Mouse (Mus musculus): ENCODE results near the gene Ctnnb1. TPM values are rescaled to one million over a fixed set of nuclear protein-coding genes. Genes with fewer than 3 reads are reported as not detected.
A peak's percentile ranks its signal among the peaks of the same experiment; 100 is the strongest.

The Ctnnb1 gene
- polyA plus RNA-seq, 1 experiment, result 396 TPM

DNA sequence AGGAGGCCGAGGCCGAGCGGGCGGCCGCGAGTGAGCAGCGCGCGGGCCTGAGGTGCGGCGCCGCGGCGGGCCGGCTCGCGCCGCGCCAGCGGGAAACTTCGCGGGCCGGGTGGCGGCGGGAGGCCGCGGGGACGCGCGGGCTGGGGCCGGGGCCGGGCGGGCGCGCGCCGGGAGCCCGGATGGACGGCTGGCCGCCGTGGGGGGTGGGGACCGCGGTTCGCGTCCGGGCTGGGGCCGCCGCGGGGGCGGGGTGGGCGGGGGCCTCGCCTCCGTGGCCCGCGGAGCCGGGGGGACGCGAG is 4.5 kb downstream of the Ctnnb1 start:
- H3K4me3 ChIP-seq (ENCODE audit: insufficient read depth, poor library complexity, severe bottlenecking), result peak overlapping the region; percentile 65
- H3ac ChIP-seq (ENCODE audit: control insufficient read depth, insufficient read length, low read depth), result peak overlapping the region; percentile 81
- peaks cover 50% of the 10 kb centered on the region for H3K79me2 ChIP-seq (ENCODE audit: control insufficient read depth, insufficient read depth)
- peaks cover 49% of the 10 kb centered on the region for H3K79me3 ChIP-seq (ENCODE audit: low read depth)
- no peaks in the 10 kb centered on the region for H3K27me3 ChIP-seq (ENCODE audit: control insufficient read depth, insufficient read depth, insufficient read length)
- TF ChIP-seq FOSL1 (IDR thresholded peaks at IDR 0.05; ENCODE audit: insufficient read depth, low read length, poor library complexity, severe bottlenecking) (no peak), CTCF (IDR thresholded peaks at IDR 0.05; ENCODE audit: control insufficient read depth, insufficient read depth, insufficient read length) (no peak), USF1 (IDR thresholded peaks at IDR 0.05; ENCODE audit: low read depth) (no peak), MAX (IDR thresholded peaks at IDR 0.05) (no peak), MYOD1 (IDR thresholded peaks at IDR 0.05; ENCODE audit: control insufficient read depth, insufficient read length, low read depth) (no peak), MYOG (IDR thresholded peaks at IDR 0.05; ENCODE audit: control insufficient read depth, extremely low read depth, insufficient read length) (no peak), CEBPB (IDR thresholded peaks at IDR 0.05; ENCODE audit: low read depth) (no peak)
- H3K36me3 ChIP-seq (ENCODE audit: control insufficient read depth, insufficient read depth), result peaks cover 13% of the 10 kb centered on the region

DNA sequence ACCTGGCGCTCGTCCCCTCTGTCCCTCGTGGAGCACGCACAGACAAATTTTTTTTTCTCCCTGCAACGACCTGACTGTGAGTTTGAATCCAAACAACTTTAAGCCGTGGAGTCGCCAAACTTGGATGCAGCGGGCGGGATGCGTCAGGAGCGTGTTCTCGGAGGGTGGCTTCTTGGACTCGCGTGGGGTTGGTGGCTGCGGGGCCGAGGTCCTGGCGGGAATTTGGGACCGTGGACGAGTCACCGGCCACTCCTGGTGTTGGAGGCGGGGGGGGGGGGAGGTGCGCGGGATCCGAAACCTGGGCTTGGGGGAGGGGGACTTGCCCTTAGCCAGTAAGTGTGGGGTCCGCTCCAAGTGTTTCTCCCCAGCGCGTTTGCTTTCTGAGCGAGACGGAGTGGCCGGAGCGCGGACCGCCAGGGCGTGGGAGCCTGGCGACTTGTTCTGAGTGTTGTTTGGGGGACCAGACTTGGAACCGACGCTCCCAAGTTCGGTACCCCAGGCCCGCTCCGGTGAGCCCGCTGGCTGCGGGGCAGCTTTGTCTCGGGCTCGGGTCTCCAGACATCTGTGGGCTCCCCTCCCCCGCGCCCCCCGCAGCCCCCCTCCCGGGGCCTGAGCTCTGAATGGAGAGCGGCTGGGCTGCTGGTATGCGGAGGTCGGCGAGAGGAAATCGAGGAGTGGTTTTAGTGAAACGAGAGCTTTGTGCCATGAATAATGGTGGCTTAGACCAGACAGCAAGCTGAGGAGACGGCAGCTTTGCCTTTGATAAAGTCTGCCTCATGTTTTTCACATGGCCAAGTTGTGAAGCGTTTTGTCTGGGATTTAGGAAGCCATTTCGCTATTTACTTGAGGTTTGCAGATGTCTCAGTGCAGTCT is 5.1 kb downstream of the Ctnnb1 start:
- Histone ChIP-seq H3K27me3 (ENCODE audit: control insufficient read depth, insufficient read depth, insufficient read length) (no peaks in the 10 kb centered on the region), H3K79me2 (ENCODE audit: control insufficient read depth, insufficient read depth) (peaks cover 56% of the 10 kb centered on the region), H3K4me3 (ENCODE audit: insufficient read depth, poor library complexity, severe bottlenecking) (peak overlapping the region; percentile 65), H3ac (ENCODE audit: control insufficient read depth, insufficient read length, low read depth) (peak overlapping the region; percentile 81), H3K36me3 (ENCODE audit: control insufficient read depth, insufficient read depth) (peaks cover 13% of the 10 kb centered on the region), H3K79me3 (ENCODE audit: low read depth) (peaks cover 55% of the 10 kb centered on the region)
- TF ChIP-seq CEBPB (IDR thresholded peaks at IDR 0.05; ENCODE audit: low read depth), result no peak
- no peak for TF ChIP-seq MYOG (IDR thresholded peaks at IDR 0.05; ENCODE audit: control insufficient read depth, extremely low read depth, insufficient read length)
- no peak for TF ChIP-seq CTCF (IDR thresholded peaks at IDR 0.05; ENCODE audit: control insufficient read depth, insufficient read depth, insufficient read length)
- no peak for TF ChIP-seq MYOD1 (IDR thresholded peaks at IDR 0.05; ENCODE audit: control insufficient read depth, insufficient read length, low read depth)
- no peak for TF ChIP-seq FOSL1 (IDR thresholded peaks at IDR 0.05; ENCODE audit: insufficient read depth, low read length, poor library complexity, severe bottlenecking)
- no peak for TF ChIP-seq MAX (IDR thresholded peaks at IDR 0.05)
- no peak for TF ChIP-seq USF1 (IDR thresholded peaks at IDR 0.05; ENCODE audit: low read depth)

DNA sequence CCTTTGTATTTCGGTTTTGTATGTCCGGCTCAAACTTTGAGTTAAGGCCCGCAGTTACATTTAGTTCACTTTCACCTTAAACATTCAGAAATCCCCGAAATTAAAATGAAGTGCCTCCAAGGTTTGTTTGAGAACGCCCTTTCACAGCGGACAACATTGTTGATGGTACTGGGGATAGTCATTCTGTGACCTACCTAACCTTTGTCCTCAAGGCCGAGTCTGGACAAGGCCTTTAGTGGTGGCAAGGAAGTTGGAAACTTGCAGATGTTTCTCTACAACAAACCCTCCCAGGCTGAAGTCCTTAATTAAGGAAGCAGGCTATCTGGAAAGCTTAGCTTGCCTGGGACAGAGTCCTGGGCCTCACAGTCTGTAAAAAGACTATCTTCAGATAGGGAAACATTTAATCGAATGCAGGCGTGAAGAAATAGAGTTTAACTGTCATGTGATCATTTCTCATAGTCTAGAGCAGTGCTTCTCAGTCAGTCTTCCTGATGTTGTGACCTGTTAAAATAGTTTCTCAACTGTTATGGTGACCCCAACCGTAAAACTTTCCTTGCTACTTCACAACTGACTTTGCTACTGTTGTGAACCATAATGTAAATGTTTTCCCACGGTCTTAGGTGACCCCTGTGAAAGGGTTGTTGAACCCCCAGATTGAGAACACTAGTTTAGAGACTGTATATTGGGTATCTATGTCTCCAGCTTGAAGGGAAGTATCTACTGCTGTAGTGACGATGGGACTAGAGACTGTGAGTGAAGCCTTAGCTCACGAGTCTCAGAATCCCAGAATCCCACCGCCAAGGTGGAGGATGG is 6.0 kb downstream of the Ctnnb1 start:
- Histone ChIP-seq H3K79me3 (ENCODE audit: low read depth) (peaks cover 64% of the 10 kb centered on the region), H3K79me2 (ENCODE audit: control insufficient read depth, insufficient read depth) (peaks cover 65% of the 10 kb centered on the region), H3K36me3 (ENCODE audit: control insufficient read depth, insufficient read depth) (peaks cover 21% of the 10 kb centered on the region), H3K4me3 (ENCODE audit: insufficient read depth, poor library complexity, severe bottlenecking) (peak overlapping the region; percentile 65), H3ac (ENCODE audit: control insufficient read depth, insufficient read length, low read depth) (peak overlapping the region; percentile 81), H3K27me3 (ENCODE audit: control insufficient read depth, insufficient read depth, insufficient read length) (no peaks in the 10 kb centered on the region)
- TF ChIP-seq MYOG (IDR thresholded peaks at IDR 0.05; ENCODE audit: control insufficient read depth, extremely low read depth, insufficient read length) (no peak), MYOD1 (IDR thresholded peaks at IDR 0.05; ENCODE audit: control insufficient read depth, insufficient read length, low read depth) (no peak), USF1 (IDR thresholded peaks at IDR 0.05; ENCODE audit: low read depth) (no peak), FOSL1 (IDR thresholded peaks at IDR 0.05; ENCODE audit: insufficient read depth, low read length, poor library complexity, severe bottlenecking) (no peak), MAX (IDR thresholded peaks at IDR 0.05) (no peak), CTCF (IDR thresholded peaks at IDR 0.05; ENCODE audit: control insufficient read depth, insufficient read depth, insufficient read length) (no peak), CEBPB (IDR thresholded peaks at IDR 0.05; ENCODE audit: low read depth) (no peak)

DNA sequence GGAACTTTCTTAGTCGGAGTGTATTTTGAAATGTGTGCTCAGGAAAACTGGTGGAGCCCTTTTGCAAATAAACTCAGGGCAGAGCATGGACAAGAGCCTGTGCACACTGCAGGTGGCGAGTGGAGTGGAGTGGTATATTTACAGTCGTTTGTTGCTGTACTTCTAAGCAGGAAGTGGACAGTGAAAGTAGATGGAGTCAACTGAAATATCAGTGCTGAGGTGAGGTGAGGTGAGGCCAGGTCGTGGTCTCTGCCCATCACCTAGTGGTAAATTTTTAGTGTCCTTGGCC is 6.6 kb downstream of the Ctnnb1 start:
- no peaks in the 10 kb centered on the region for H3K27me3 ChIP-seq (ENCODE audit: control insufficient read depth, insufficient read depth, insufficient read length)
- peak overlapping the region; percentile 65 for H3K4me3 ChIP-seq (ENCODE audit: insufficient read depth, poor library complexity, severe bottlenecking)
- TF ChIP-seq MYOD1 (IDR thresholded peaks at IDR 0.05; ENCODE audit: control insufficient read depth, insufficient read length, low read depth) (no peak), USF1 (IDR thresholded peaks at IDR 0.05; ENCODE audit: low read depth) (no peak), MAX (IDR thresholded peaks at IDR 0.05) (no peak), CTCF (IDR thresholded peaks at IDR 0.05; ENCODE audit: control insufficient read depth, insufficient read depth, insufficient read length) (no peak), CEBPB (IDR thresholded peaks at IDR 0.05; ENCODE audit: low read depth) (no peak), FOSL1 (IDR thresholded peaks at IDR 0.05; ENCODE audit: insufficient read depth, low read length, poor library complexity, severe bottlenecking) (no peak), MYOG (IDR thresholded peaks at IDR 0.05; ENCODE audit: control insufficient read depth, extremely low read depth, insufficient read length) (no peak)
- H3K79me3 ChIP-seq (ENCODE audit: low read depth), result peaks cover 69% of the 10 kb centered on the region
- peaks cover 71% of the 10 kb centered on the region for H3K79me2 ChIP-seq (ENCODE audit: control insufficient read depth, insufficient read depth)
- no peak overlapping the region for H3ac ChIP-seq (ENCODE audit: control insufficient read depth, insufficient read length, low read depth)
- H3K36me3 ChIP-seq (ENCODE audit: control insufficient read depth, insufficient read depth), result peaks cover 24% of the 10 kb centered on the region

DNA sequence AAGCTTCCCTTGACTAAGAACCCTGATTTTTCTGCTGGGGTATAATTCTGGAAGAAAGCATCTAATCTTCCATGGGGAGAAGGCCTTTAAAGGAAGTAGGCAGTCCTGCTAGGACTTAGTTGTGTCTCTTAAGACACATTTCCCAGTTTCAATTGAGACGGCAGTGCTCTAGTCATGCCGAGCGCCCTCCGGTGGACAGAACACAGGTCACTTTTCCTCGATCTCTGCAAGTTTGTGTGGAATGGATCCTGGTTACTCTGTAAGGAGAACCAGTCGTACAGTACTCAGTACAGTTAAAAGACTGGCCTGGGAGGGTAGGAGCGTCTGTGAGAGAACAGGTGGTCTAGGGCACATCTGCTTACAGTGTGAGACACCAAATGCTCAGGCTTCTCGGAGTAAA is 7.3 kb downstream of the Ctnnb1 start:
- H3K36me3 ChIP-seq (ENCODE audit: control insufficient read depth, insufficient read depth), result peaks cover 28% of the 10 kb centered on the region
- H3ac ChIP-seq (ENCODE audit: control insufficient read depth, insufficient read length, low read depth), result no peak overlapping the region
- H3K79me3 ChIP-seq (ENCODE audit: low read depth), result peaks cover 77% of the 10 kb centered on the region
- TF ChIP-seq CTCF (IDR thresholded peaks at IDR 0.05; ENCODE audit: control insufficient read depth, insufficient read depth, insufficient read length) (peak; percentile 58), FOSL1 (IDR thresholded peaks at IDR 0.05; ENCODE audit: insufficient read depth, low read length, poor library complexity, severe bottlenecking) (no peak), MYOD1 (IDR thresholded peaks at IDR 0.05; ENCODE audit: control insufficient read depth, insufficient read length, low read depth) (no peak)
- peaks cover 78% of the 10 kb centered on the region for H3K79me2 ChIP-seq (ENCODE audit: control insufficient read depth, insufficient read depth)
- H3K4me3 ChIP-seq (ENCODE audit: insufficient read depth, poor library complexity, severe bottlenecking), result no peak overlapping the region
- H3K27me3 ChIP-seq (ENCODE audit: control insufficient read depth, insufficient read depth, insufficient read length), result no peaks in the 10 kb centered on the region

Measured in C2C12 (cell line).